Mouse (Mus musculus): ENCODE measurements around the gene Ccdc174. TPM values are rescaled to one million over a fixed set of nuclear protein-coding genes. Genes with fewer than 3 reads are reported as not detected.

The Ccdc174 gene
- 20.4 and 25.0 TPM in 2 replicates for polyA plus RNA-seq (2015; fragmentation: Nextera tagmentation; extraction: Ambion mirVana)

DNA sequence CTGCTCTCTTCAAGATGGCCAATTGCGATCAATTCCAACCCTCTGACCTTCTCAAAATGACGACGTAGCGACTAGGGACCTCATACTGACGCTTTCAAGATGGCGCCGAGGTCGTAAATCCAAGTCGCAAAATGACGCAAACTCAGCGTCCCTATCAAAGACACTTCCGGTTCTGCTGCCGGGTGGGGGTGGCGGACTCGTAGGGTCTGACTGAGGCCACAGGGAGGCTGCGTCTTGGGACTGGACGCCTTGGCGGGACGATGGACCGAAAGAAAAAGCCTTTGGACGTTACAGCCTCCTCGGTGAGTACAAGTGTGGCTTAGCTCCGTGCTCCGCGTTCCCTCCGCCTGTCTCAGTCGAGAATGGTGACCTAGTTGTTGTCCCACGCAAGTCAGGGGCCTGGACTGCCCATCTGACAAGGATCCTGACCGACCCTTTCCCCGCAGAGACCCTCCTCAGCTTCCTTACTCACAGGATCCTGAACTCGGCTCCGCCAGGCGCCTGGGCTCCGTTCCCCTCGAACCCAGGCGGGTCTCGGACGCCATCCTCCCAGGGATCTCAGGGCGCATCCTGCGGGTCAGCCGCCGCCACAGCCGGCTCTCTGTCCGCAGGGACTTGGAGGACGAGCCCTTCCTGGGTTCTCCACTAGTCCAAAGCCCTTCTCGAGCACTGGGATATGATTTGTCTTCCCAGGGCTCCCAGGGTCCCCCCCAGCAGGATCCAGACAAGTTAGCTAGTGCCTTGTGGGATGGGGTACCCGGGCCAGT is at the start of gene Ccdc174:
Ccdc174 (plus strand) TSS at position 169 of the 767 bp plus-strand sequence.
- no peaks in the 10 kb centered on the region for H3K27me3 ChIP-seq
- H3K4me3 ChIP-seq, result peak within 1 kb of the TSS; percentile 86
- peak within 1 kb of the TSS; percentile 74 for H3K27ac ChIP-seq
- H3K4me2 ChIP-seq, result peak within 1 kb of the TSS; percentile 79
- peaks cover 19% of the 10 kb centered on the region for H3K36me3 ChIP-seq
- no peaks in the 10 kb centered on the region for H3K9me3 ChIP-seq (replicated peaks)
- H3K4me1 ChIP-seq (replicated peaks), result peaks cover 6% of the 10 kb centered on the region
- under 1% methylated on average over 47 of the region's 47 CpGs for WGBS
- H3K9ac ChIP-seq, result peak within 1 kb of the TSS; percentile 85
- ATAC-seq (replicated peaks; ENCODE audit: insufficient number of reproducible peaks, insufficient read depth, low FRiP score, low read depth), result peak; percentile 89

DNA sequence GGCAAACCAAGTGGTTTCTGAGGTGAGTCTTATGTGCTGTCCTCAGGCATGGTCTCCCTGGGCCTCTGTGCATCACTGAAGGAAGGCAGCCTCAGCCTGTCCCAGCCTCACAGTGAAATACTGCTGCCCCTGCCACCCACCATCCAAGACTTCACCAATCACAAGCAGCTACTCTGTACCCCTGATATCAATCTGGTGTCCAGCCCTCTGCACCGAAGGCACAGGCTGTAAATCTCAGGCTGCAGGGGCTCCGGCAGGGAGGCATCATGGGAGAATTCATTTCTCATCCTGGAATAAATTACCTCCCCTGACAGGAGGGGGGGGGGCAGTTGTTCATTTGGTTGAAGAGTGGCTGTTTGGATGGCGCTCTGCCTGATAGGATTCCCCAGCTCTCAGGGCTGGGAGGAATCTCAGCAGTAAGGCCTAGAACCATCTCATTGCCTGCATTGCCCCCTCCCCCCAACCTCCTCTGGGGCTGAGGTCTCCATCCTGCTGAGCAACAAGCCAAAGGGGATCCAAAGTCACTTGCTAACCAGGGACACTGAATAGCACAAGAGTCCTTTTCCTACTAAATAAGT is 44.9 kb upstream of the Ccdc174 start:
- H3K27ac ChIP-seq, result no peak overlapping the region
- H3K4me2 ChIP-seq, result no peak overlapping the region
- H3K4me3 ChIP-seq, result no peak overlapping the region
- no peaks in the 10 kb centered on the region for H3K36me3 ChIP-seq
- 60% methylated on average over 3 of the region's 3 CpGs for WGBS
- no peaks in the 10 kb centered on the region for H3K9me3 ChIP-seq (replicated peaks)
- ATAC-seq (replicated peaks; ENCODE audit: insufficient number of reproducible peaks, insufficient read depth, low FRiP score, low read depth), result no peak
- H3K9ac ChIP-seq, result no peak overlapping the region
- H3K4me1 ChIP-seq (replicated peaks), result no peaks in the 10 kb centered on the region
- peaks cover 23% of the 10 kb centered on the region for H3K27me3 ChIP-seq

DNA sequence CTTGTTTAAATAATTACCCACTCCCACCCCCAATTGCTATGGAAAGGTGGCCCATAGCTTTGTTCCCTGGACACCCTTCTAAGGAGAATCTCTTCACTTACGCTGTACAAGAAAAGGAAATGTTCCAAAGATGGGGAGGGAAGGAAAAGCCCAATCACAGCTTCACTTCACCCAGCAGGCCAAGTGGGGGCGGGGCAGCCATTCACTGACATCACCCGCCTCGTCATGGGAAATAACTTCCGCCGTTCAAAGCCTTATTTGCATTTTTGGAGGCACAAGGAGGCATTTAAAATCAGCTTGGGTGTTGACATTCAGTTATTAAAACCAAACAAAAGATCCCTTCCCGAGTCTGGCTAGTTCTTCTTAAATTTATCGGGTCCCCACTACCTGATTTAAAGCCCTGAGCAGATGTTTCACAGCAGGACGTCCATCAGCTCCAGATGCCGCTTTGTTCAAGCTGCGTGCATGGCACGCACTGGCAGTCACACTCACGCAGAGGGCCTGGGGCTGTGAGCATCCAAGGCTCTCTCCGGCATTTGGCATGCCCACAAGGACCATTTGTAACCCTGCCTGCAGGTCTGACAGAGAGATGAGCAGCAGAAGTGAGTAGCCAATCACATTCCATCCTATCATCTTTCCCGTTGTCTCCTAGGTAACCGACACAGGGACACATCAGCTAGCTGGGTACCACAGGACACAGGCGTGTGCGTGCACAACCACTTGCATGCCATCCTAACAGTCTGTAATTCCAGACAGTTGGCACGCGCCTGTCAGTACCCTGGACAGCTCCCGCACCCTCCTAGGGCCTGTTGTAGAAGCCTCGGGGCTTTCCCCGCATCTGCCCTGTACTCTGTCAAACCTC is 38.6 kb upstream of the Ccdc174 start:
- Histone ChIP-seq H3K27me3 (peaks cover 69% of the 10 kb centered on the region), H3K9me3 (replicated peaks) (no peaks in the 10 kb centered on the region), H3K4me2 (no peak overlapping the region), H3K9ac (no peak overlapping the region), H3K4me1 (replicated peaks) (peaks cover 10% of the 10 kb centered on the region), H3K36me3 (no peaks in the 10 kb centered on the region), H3K4me3 (no peak overlapping the region), H3K27ac (no peak overlapping the region)
- no peak; the same call in 1 of the 2 replicates for ATAC-seq (replicated peaks; ENCODE audit: insufficient number of reproducible peaks, insufficient read depth, low FRiP score, low read depth)
- WGBS, result 13% methylated on average over 23 of the region's 23 CpGs

DNA sequence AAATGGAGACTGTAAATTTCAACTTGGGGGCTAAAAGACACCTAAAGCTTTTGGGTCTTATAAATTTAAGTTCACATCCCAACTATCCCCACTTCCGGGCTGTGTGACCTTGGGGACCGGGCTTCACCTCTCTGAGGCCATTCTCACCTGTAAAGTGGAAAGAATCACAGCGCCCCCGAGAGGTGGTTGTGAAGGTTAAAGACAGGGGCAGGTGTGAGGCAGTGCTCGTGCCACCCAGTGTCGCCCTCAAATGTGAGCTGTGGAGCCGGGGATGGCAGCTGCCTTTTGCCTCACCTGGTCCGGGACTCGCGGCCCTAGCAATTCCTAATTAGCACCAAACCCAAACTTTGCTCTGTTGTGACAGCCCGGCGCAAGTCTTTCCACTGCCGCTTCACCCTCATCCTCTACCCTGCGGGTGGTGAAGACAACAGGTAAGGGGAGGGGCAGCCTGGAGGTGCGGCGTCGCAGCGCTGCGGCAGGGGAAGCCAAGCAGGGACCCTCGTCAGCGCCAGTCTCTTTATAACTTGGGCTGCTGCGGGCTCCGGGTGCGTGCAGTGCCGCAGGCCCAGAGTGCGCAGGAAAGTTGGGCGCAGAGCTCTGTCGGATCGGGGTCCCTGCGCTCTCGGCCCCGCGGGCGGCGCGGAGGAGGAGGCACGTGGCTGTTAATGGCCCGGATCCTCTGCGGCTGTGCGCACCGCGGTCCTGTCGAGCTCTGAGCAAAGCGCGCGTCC is 34.8 kb upstream of the Ccdc174 start:
- peaks cover 88% of the 10 kb centered on the region for H3K27me3 ChIP-seq
- peak overlapping the region; percentile 92 for H3K4me2 ChIP-seq
- H3K36me3 ChIP-seq, result no peaks in the 10 kb centered on the region
- H3K4me1 ChIP-seq (replicated peaks), result peaks cover 10% of the 10 kb centered on the region
- H3K9me3 ChIP-seq (replicated peaks), result no peaks in the 10 kb centered on the region
- H3K27ac ChIP-seq, result no peak overlapping the region
- peak overlapping the region; percentile 52 for H3K4me3 ChIP-seq
- no peak overlapping the region for H3K9ac ChIP-seq
- WGBS, result 2% methylated on average over 44 of the region's 46 CpGs
- no peak for ATAC-seq (replicated peaks; ENCODE audit: insufficient number of reproducible peaks, insufficient read depth, low FRiP score, low read depth)

DNA sequence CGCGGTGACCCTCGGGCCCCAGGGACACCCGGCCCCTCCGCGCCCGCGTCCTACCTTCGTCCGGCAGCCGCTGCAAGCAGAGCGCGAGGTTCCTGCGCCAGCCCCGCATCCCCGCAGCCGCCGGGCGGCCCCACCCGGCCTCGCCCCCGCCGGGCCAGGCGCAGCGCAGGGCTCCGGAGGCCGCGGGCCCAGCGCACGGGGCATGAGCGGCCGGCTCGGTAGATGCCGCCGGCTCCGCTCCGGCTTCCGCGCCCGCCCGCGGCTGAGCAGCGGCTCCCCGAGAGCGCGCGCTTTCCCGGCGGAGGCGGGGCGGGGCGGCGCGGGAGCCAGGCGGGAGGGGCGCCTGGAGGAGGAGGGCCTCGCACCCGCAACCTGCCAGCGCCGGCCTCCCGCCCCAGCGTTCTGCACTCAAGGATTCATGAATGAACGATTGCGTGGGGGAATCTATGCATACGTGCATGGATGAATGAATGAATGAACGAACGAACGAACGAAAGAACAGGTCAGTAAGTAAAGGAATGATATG is 34.2 kb upstream of the Ccdc174 start:
- Histone ChIP-seq H3K9ac (no peak overlapping the region), H3K4me2 (peak overlapping the region; percentile 92)
- 4% methylated on average over 66 of the region's 69 CpGs for WGBS

DNA sequence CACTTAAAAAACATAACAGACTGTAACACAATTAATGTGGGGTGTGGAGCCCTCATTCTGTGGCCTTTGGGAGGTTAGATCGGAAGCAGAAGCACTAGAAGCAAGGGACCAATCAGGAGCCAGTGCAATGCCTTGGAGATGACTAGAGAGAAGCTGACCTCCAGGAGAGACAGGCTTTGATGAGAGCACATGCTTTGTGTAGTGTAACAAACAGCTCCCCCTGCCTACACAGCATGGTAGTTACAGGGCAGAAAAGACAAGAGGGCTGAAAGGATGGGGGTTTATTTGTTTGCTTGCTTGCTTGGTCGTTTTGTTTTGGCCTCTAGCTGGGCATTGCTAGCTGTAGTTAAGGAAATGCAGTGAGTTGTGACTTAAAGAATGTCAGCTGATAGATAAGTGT is 25.3 kb upstream of the Ccdc174 start:
- 3% methylated on average over 2 of the region's 2 CpGs for WGBS
- no peaks in the 10 kb centered on the region for H3K36me3 ChIP-seq
- no peak overlapping the region for H3K4me2 ChIP-seq
- peaks cover 35% of the 10 kb centered on the region for H3K27me3 ChIP-seq
- no peak overlapping the region for H3K4me3 ChIP-seq
- no peak for ATAC-seq (replicated peaks; ENCODE audit: insufficient number of reproducible peaks, insufficient read depth, low FRiP score, low read depth)
- no peak overlapping the region for H3K27ac ChIP-seq
- H3K9ac ChIP-seq, result no peak overlapping the region
- H3K9me3 ChIP-seq (replicated peaks), result no peaks in the 10 kb centered on the region
- H3K4me1 ChIP-seq (replicated peaks), result no peaks in the 10 kb centered on the region

More for the DNA sequence above, 34.2 kb upstream of the Ccdc174 start:
- peak overlapping the region; percentile 52 for H3K4me3 ChIP-seq
- H3K27ac ChIP-seq, result no peak overlapping the region
- no peaks in the 10 kb centered on the region for H3K36me3 ChIP-seq
- ATAC-seq (replicated peaks; ENCODE audit: insufficient number of reproducible peaks, insufficient read depth, low FRiP score, low read depth), result no peak
- peaks cover 87% of the 10 kb centered on the region for H3K27me3 ChIP-seq
- peaks cover 10% of the 10 kb centered on the region for H3K4me1 ChIP-seq (replicated peaks)
- no peaks in the 10 kb centered on the region for H3K9me3 ChIP-seq (replicated peaks)

DNA sequence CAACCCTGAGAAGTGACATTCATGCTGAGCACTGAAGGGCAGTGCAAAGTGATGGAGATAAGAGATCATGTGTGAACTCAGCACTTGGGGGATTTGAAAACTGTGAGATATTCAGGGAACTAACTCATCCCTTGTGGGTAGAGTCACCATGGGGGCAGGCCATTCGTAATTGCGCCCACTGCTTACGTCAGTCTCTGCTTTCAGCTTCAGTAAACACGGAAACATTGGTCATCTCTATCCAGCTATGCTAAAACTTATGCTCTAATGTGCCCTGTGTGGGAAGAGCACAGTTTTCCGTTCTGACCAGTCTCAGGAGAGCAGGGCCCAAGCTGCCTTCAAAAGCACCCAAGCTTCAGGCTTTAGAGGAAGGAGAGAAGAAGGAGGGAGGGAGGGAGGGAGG is 19.5 kb upstream of the Ccdc174 start:
- no peak overlapping the region for H3K4me3 ChIP-seq
- no peak overlapping the region for H3K4me2 ChIP-seq
- no peaks in the 10 kb centered on the region for H3K36me3 ChIP-seq
- no peaks in the 10 kb centered on the region for H3K9me3 ChIP-seq (replicated peaks)
- H3K27me3 ChIP-seq, result peaks cover 22% of the 10 kb centered on the region
- no peak for ATAC-seq (replicated peaks; ENCODE audit: insufficient number of reproducible peaks, insufficient read depth, low FRiP score, low read depth)
- H3K27ac ChIP-seq, result no peak overlapping the region
- H3K4me1 ChIP-seq (replicated peaks), result no peaks in the 10 kb centered on the region
- WGBS, result 50% methylated on average over 5 of the region's 5 CpGs
- no peak overlapping the region for H3K9ac ChIP-seq

DNA sequence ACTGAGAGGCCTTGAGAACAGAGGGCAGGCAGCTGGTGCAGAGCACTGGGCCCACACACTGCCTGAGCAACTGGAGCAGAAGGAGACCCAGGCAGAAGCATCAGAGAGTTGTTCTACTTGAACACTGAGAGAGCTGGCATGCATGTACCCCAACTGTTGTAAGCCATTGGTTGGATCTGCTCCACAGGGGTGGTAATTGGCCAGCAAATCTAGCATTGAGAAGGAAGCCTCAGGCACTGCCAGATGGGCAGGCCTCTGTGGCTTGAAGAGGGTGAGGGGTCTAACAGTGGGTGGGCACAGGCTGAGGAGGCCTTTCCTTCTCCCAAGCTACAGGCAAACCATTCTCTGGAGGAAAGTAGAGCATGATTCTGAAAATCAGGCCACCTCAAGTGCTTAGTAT is 15.0 kb upstream of the Ccdc174 start:
- 0 out of 2 replicates have a peak, but pooled peaks cover 8% of the 10 kb centered on the region for H3K27me3 ChIP-seq
- no peaks in the 10 kb centered on the region for H3K4me1 ChIP-seq (replicated peaks)
- H3K4me2 ChIP-seq, result no peak overlapping the region
- H3K27ac ChIP-seq, result no peak overlapping the region
- no peaks in the 10 kb centered on the region for H3K36me3 ChIP-seq
- ATAC-seq (replicated peaks; ENCODE audit: insufficient number of reproducible peaks, insufficient read depth, low FRiP score, low read depth), result no peak
- H3K9ac ChIP-seq, result no peak overlapping the region
- no peaks in the 10 kb centered on the region for H3K9me3 ChIP-seq (replicated peaks)
- no peak overlapping the region for H3K4me3 ChIP-seq

DNA sequence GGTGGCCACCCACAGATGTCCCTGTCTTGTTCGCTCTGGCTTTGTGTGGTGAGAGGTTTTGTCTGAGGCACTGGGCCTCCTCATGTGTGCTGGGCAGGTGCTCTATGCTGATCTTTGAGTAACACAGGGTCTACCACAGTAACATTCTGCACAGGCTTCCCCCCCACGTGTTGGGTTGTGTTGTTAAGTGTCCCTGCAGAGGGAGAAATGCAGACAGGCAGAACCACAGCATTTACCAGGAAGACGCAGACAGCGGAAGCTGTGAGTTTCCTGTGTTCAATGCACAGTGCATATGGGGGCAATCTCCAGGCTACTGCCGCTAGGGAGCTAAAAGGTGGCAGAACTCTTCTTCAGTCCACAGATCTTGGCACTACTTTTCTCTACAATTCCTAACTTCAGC is 13.3 kb upstream of the Ccdc174 start:
- Histone ChIP-seq H3K36me3 (no peaks in the 10 kb centered on the region), H3K4me1 (replicated peaks) (no peaks in the 10 kb centered on the region)

DNA sequence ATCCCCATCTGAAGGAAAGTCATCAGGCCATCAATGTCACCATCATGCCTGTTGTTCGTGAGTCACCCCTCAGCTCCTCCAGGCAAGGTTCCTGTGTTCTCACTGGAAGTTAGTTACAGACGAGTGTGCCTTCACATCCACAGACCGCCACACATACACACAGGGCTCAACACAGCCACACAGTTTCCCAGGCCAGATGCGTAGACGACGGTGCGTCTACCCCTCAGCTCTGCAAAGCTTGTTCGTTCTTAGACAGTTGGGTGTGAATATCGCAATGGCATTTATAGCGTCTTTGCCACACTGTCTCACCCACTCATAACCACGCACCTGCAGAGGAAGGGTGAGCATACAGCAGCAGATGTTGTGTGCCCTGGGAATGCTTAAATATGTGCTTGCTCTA is 12.3 kb upstream of the Ccdc174 start:
- Histone ChIP-seq H3K9ac (no peak overlapping the region), H3K9me3 (replicated peaks) (no peaks in the 10 kb centered on the region), H3K4me2 (no peak overlapping the region), H3K4me1 (replicated peaks) (no peaks in the 10 kb centered on the region), H3K36me3 (no peaks in the 10 kb centered on the region), H3K4me3 (no peak overlapping the region), H3K27ac (no peak overlapping the region), H3K27me3 (0 out of 2 replicates have a peak, but pooled peaks cover 8% of the 10 kb centered on the region)
- 82% methylated on average over 11 of the region's 11 CpGs for WGBS
- ATAC-seq (replicated peaks; ENCODE audit: insufficient number of reproducible peaks, insufficient read depth, low FRiP score, low read depth), result no peak

More for the DNA sequence above, 13.3 kb upstream of the Ccdc174 start:
- Histone ChIP-seq H3K9me3 (replicated peaks) (no peaks in the 10 kb centered on the region), H3K9ac (no peak overlapping the region), H3K4me3 (no peak overlapping the region), H3K4me2 (no peak overlapping the region), H3K27ac (no peak overlapping the region), H3K27me3 (0 out of 2 replicates have a peak, but pooled peaks cover 8% of the 10 kb centered on the region)
- WGBS, result 67% methylated on average over 5 of the region's 5 CpGs
- no peak for ATAC-seq (replicated peaks; ENCODE audit: insufficient number of reproducible peaks, insufficient read depth, low FRiP score, low read depth)
